Mouse (Mus musculus): ENCODE measurements around the gene Ankrd13d.
A peak's percentile ranks its signal among the peaks of the same experiment; 100 is the strongest.

Gene Ankrd13d

GRCm38 (mm10) chr19:4301735-4302651 is 19.1 kb upstream of the Ankrd13d start:
- DNase-seq (ENCODE audit: low spot score in 2 of 2), result no peak

GRCm38 (mm10) chr19:4300852-4301734 is 18.2 kb upstream of the Ankrd13d start:
- DNase-seq (ENCODE audit: low spot score in 2 of 2), result no peak

- no peak for DNase-seq (ENCODE audit: low spot score in 2 of 2)
These were observed 17.4 kb upstream of the Ankrd13d start for GRCm38 (mm10) chr19:4300271-4300704.

GRCm38 (mm10) chr19:4299574-4300270 is 16.8 kb upstream of the Ankrd13d start:
- DNase-seq (ENCODE audit: low spot score in 2 of 2), result no peak

GRCm38 (mm10) chr19:4299126-4299525 is 16.2 kb upstream of the Ankrd13d start:
- no peak for DNase-seq (ENCODE audit: low spot score in 2 of 2)

- DNase-seq (ENCODE audit: low spot score in 2 of 2), result no peak
These were observed 15.6 kb upstream of the Ankrd13d start for GRCm38 (mm10) chr19:4298322-4299121.

GRCm38 (mm10) chr19:4297851-4298250 is 14.9 kb upstream of the Ankrd13d start:
- no peak for DNase-seq (ENCODE audit: low spot score in 2 of 2)

- no peak for DNase-seq (ENCODE audit: low spot score in 2 of 2)
These were observed 13.7 kb upstream of the Ankrd13d start for GRCm38 (mm10) chr19:4296611-4297010.

- no peak for DNase-seq (ENCODE audit: low spot score in 2 of 2)
These were observed 12.5 kb upstream of the Ankrd13d start for GRCm38 (mm10) chr19:4295391-4295790.

GRCm38 (mm10) chr19:4294381-4295097 is 11.6 kb upstream of the Ankrd13d start:
- DNase-seq (ENCODE audit: low spot score in 2 of 2), result no peak

- no peak for DNase-seq (ENCODE audit: low spot score in 2 of 2)
These were observed 8.2 kb upstream of the Ankrd13d start for GRCm38 (mm10) chr19:4291161-4291560.

GRCm38 (mm10) chr19:4290749-4291148 is 7.8 kb upstream of the Ankrd13d start:
- no peak for DNase-seq (ENCODE audit: low spot score in 2 of 2)

GRCm38 (mm10) chr19:4283653-4284052 is 716 bp upstream of the Ankrd13d start:
- DNase-seq (ENCODE audit: low spot score in 2 of 2), result no peak

- DNase-seq (ENCODE audit: low spot score in 2 of 2), result no peak
These were observed 2.5 kb downstream of the Ankrd13d start for GRCm38 (mm10) chr19:4280425-4280824.

- DNase-seq (ENCODE audit: low spot score in 2 of 2), result no peak
These were observed 3.5 kb downstream of the Ankrd13d start for GRCm38 (mm10) chr19:4279487-4279886.

GRCm38 (mm10) chr19:4270972-4271371 is 12.0 kb downstream of the Ankrd13d start:
- no peak for DNase-seq (ENCODE audit: low spot score in 2 of 2)

- no peak for DNase-seq (ENCODE audit: low spot score in 2 of 2)
These were observed 12.8 kb downstream of the Ankrd13d start for GRCm38 (mm10) chr19:4270187-4270586.

GRCm38 (mm10) chr19:4268566-4269361 is 14.2 kb downstream of the Ankrd13d start, which contains the start of gene Ssh3:
Gene Ssh3 (minus strand): TSS chr19:4269180.
- DNase-seq (ENCODE audit: low spot score in 2 of 2), result peak; percentile 35 to 53

GRCm38 (mm10) chr19:4265956-4266355 is 17.0 kb downstream of the Ankrd13d start:
- DNase-seq (ENCODE audit: low spot score in 2 of 2), result no peak
